Mouse (Mus musculus): Measurements from ENCODE around the gene Pfdn5.

- TF ChIP-seq ZC3H11A (IDR thresholded peaks at IDR 0.05; ENCODE audit: borderline replicate concordance, low read depth, low read length) (no peak), MAFK (IDR thresholded peaks at IDR 0.05; ENCODE audit: insufficient read depth, low read depth, low read length) (no peak; the same call in 1 of the 2 replicates), CHD2 (IDR thresholded peaks at IDR 0.05; ENCODE audit: low read depth, low read length) (no peak), HCFC1 (IDR thresholded peaks at IDR 0.05; ENCODE audit: borderline replicate concordance, insufficient read depth, low read length) (no peak)
Observed at GRCm38 (mm10) chr15:102355134-102355870, 29.4 kb downstream of the Pfdn5 start.

All from ES-E14 (cell line).